In the genomic region with DNA sequence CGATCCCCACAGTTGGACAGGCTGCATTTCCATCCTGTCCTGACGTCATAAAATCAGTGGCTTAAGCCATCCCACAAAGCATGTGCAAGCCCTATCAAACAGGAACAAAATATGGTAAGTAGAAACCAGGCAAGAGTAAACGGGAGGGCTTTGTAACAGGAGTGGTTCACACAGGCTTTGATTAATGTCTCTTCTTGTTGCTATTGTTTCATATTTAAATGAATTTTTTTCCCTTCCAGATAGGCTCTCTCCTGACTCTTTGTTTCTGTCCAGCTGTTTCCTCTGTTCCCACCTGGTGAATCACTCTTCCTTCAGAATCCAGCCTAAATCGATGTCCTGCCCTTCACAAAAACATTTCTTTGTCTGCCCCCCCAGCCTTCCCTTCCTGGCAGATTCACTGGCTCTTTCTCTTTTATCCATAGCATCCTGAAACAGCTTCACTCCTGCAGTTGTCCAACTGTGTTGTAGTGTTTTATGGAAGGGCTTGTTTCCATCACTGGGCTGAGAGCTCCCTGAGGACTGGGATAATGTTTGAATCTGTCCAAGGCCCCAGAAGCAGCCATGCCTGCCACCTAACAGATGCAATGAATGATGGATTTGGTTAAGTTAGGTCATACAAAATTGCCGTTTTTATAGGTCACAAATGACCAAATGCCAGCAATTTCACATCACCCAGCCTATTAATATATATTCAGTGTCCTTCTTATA, we compare ENCODE assay signal across 24 mouse cellular contexts.
DNase-seq lines count a peak whose midpoint lies in the region; ATAC-seq and TF ChIP-seq lines count a peak whose summit lies in the region.
"Had no signal": no experiment of that assay in that cellular context is flagged by ENCODE, and none has a peak within 500 bp of the region (broad histone marks: within the 10 kb centered on the region; RNA-seq: fewer than 3 reads in every experiment).

No protein-coding gene starts in this region.

- ATAC-seq in hindbrain, embryonic 16.5 days, result peak; percentile 17; the same call in 1 of the 2 replicates
- ATAC-seq in neural tube, embryonic 15.5 days (ENCODE audit: low FRiP score), result no peak; the same call in 1 of the 2 replicates
- ATAC-seq in forebrain, embryonic 13.5 days, result no peak
- ATAC-seq: forebrain, embryonic 14.5 days had no signal

- no peaks in the 10 kb centered on the region for H3K27me3 ChIP-seq in heart, embryonic 10.5 days (ENCODE audit: insufficient read depth, poor library complexity, severe bottlenecking)
- no peaks in the 10 kb centered on the region for H3K27me3 ChIP-seq in testis, adult 2 months (ENCODE audit: control insufficient read depth, insufficient read depth, low read length)
- no peaks in the 10 kb centered on the region for H3K27me3 ChIP-seq in hindbrain, embryonic 16.5 days (replicated peaks; ENCODE audit: control insufficient read depth, insufficient read depth, low read length)
- no peaks in the 10 kb centered on the region for H3K27me3 ChIP-seq in neural tube, embryonic 15.5 days (replicated peaks)
- no peaks in the 10 kb centered on the region for H3K27me3 ChIP-seq in forebrain, embryonic 13.5 days
- H3K27me3 ChIP-seq: limb, embryonic 13.5 days; liver, embryonic 13.5 days had no signal

- H3K4me1 ChIP-seq in heart, embryonic 10.5 days, result peaks cover 15% of the 10 kb centered on the region
- H3K4me1 ChIP-seq in testis, adult 2 months (ENCODE audit: control insufficient read depth, insufficient read depth, low read length), result no peaks in the 10 kb centered on the region; the same call in 1 of the 2 replicates
- no peaks in the 10 kb centered on the region; the same call in 1 of the 2 replicates for H3K4me1 ChIP-seq in hindbrain, embryonic 16.5 days (ENCODE audit: control insufficient read depth, insufficient read depth, low read depth, low read length)
- H3K4me1 ChIP-seq in neural tube, embryonic 15.5 days, result peaks cover 29% of the 10 kb centered on the region
- 0 out of 2 replicates have a peak, but pooled peaks cover 5% of the 10 kb centered on the region for H3K4me1 ChIP-seq in forebrain, embryonic 13.5 days

- H3K4me3 ChIP-seq in heart, embryonic 10.5 days, result no peak overlapping the region
- peak overlapping the region; percentile 63; the same call in 1 of the 2 replicates for H3K4me3 ChIP-seq in testis, adult 2 months (ENCODE audit: control insufficient read depth, low read depth, low read length)
- H3K4me3 ChIP-seq in hindbrain, embryonic 16.5 days (ENCODE audit: low read length), result no peak overlapping the region
- H3K4me3 ChIP-seq in neural tube, embryonic 15.5 days (replicated peaks), result no peak overlapping the region
- H3K4me3 ChIP-seq in forebrain, embryonic 13.5 days, result no peak overlapping the region
- H3K4me3 ChIP-seq: gastrocnemius, adult 2 months; layer of hippocampus, adult 2 months; limb, embryonic 13.5 days; liver, embryonic 13.5 days; megakaryocyte, embryonic 14.5 days had no signal

- H3K9me3 ChIP-seq in heart, embryonic 10.5 days, result no peaks in the 10 kb centered on the region
- H3K9me3 ChIP-seq in hindbrain, embryonic 16.5 days (ENCODE audit: control insufficient read depth, low read length), result no peaks in the 10 kb centered on the region
- no peaks in the 10 kb centered on the region for H3K9me3 ChIP-seq in neural tube, embryonic 15.5 days (replicated peaks)
- no peaks in the 10 kb centered on the region for H3K9me3 ChIP-seq in forebrain, embryonic 13.5 days (replicated peaks)
- H3K9me3 ChIP-seq: limb, embryonic 13.5 days; liver, embryonic 13.5 days; megakaryocyte, embryonic 14.5 days had no signal

- no peak for TF ChIP-seq CTCF in testis, adult 2 months (IDR thresholded peaks at IDR 0.05; ENCODE audit: control insufficient read depth, insufficient read depth, insufficient replicate concordance, low read depth, low read length)

- no peak overlapping the region for H3K27ac ChIP-seq in heart, embryonic 10.5 days
- no peak overlapping the region for H3K27ac ChIP-seq in testis, adult 2 months (ENCODE audit: control insufficient read depth, insufficient read depth, low read depth, low read length)
- no peak overlapping the region for H3K27ac ChIP-seq in hindbrain, embryonic 16.5 days (ENCODE audit: low read depth, low read length)
- H3K27ac ChIP-seq in neural tube, embryonic 15.5 days (replicated peaks), result peak overlapping the region; percentile 25; the same call in 1 of the 2 replicates
- no peak overlapping the region for H3K27ac ChIP-seq in forebrain, embryonic 13.5 days
- H3K27ac ChIP-seq: gastrocnemius, adult 2 months; layer of hippocampus, adult 2 months; limb, embryonic 13.5 days; liver, embryonic 13.5 days had no signal

- DNase-seq in heart, embryonic 10.5 days (ENCODE audit: low spot score), result peak; percentile 45
- no peak for DNase-seq in heart, adult 9 months (ENCODE audit: low spot score in 2 of 2)
- DNase-seq in testis, postnatal 10 days (ENCODE audit: low spot score), result no peak
- DNase-seq in adrenal gland, postnatal 4 days (ENCODE audit: low spot score in 2 of 2), result no peak
- DNase-seq: adrenal gland, adult 2 months; cerebellum, adult 8-10 months; gastrocnemius, adult 2 months; kidney, adult 18-20 months; kidney, postnatal 25 days; layer of hippocampus, postnatal 36 days; liver, embryonic 13.5 days; lung, adult 2 months; lung, postnatal 36 days; midbrain, embryonic 14.5 days; thymus, adult 18-20 months had no signal

- H3K36me3 ChIP-seq in heart, embryonic 10.5 days, result no peaks in the 10 kb centered on the region
- no peaks in the 10 kb centered on the region for H3K36me3 ChIP-seq in testis, adult 2 months (ENCODE audit: control insufficient read depth, insufficient read depth, low read length)
- no peaks in the 10 kb centered on the region for H3K36me3 ChIP-seq in hindbrain, embryonic 16.5 days (ENCODE audit: control insufficient read depth, insufficient read depth, low read length)
- H3K36me3 ChIP-seq in neural tube, embryonic 15.5 days, result no peaks in the 10 kb centered on the region
- H3K36me3 ChIP-seq in forebrain, embryonic 13.5 days (ENCODE audit: poor library complexity, severe bottlenecking), result no peaks in the 10 kb centered on the region
- H3K36me3 ChIP-seq: limb, embryonic 13.5 days; liver, embryonic 13.5 days had no signal

- no peak for TF ChIP-seq POLR2A in testis, adult 2 months (IDR thresholded peaks at IDR 0.05; ENCODE audit: control insufficient read depth, low read depth, low read length)

- no peak overlapping the region for H3K4me2 ChIP-seq in hindbrain, embryonic 16.5 days (ENCODE audit: low read length)
- H3K4me2 ChIP-seq in neural tube, embryonic 15.5 days, result no peak overlapping the region
- no peak overlapping the region for H3K4me2 ChIP-seq in forebrain, embryonic 13.5 days
- H3K4me2 ChIP-seq: heart, embryonic 11.5 days; limb, embryonic 13.5 days; liver, embryonic 13.5 days had no signal

- WGBS in heart, embryonic 10.5 days, result 78% methylated on average over 5 of the region's 5 CpGs
- 48% methylated on average over 5 of the region's 5 CpGs for WGBS in hindbrain, embryonic 16.5 days
- WGBS in neural tube, embryonic 15.5 days, result 38% methylated on average over 5 of the region's 5 CpGs
- 57% methylated on average over 5 of the region's 5 CpGs for WGBS in forebrain, embryonic 13.5 days

- no peak overlapping the region for H3K9ac ChIP-seq in hindbrain, embryonic 16.5 days (ENCODE audit: low read depth, low read length)
- H3K9ac ChIP-seq in neural tube, embryonic 15.5 days (replicated peaks), result no peak overlapping the region
- H3K9ac ChIP-seq in forebrain, embryonic 13.5 days, result no peak overlapping the region
- H3K9ac ChIP-seq: limb, embryonic 13.5 days; liver, embryonic 13.5 days had no signal
